Mouse (Mus musculus) myocyte (in vitro differentiated cells): ENCODE data around the gene Hes3.

Experiments
- E2F4 ChIP-seq: IDR thresholded peaks from one replicate; pipeline ENCODE4 v1.6.1; 2011; ENCODE audit warnings: mild to moderate bottlenecking, control low read depth, moderate library complexity; ENCODE audit not compliant: insufficient read depth
- MAX ChIP-seq: IDR thresholded peaks from one replicate; pipeline ENCODE4 v1.6.1; 2011; ENCODE audit warnings: low read depth, mild to moderate bottlenecking, control low read depth
- MYOG ChIP-seq, 3 experiments: IDR thresholded peaks; one replicate each; pipeline ENCODE4 v1.6.1; 2011; ENCODE audit warnings: control low read depth in 2 of 3, low read depth in 2 of 3, mild to moderate bottlenecking in 2 of 3; ENCODE audit not compliant: insufficient read length in 2 of 3, control insufficient read depth in 1 of 3, insufficient read depth in 1 of 3
- POLR2A ChIP-seq: IDR thresholded peaks from one replicate; pipeline ENCODE4 v1.6.1; 2011; ENCODE audit warnings: low read depth, mild to moderate bottlenecking, control low read depth, moderate library complexity; ENCODE audit not compliant: insufficient read length
- POLR2AphosphoS2 ChIP-seq: IDR thresholded peaks from one replicate; pipeline ENCODE4 v1.6.1; 2011; ENCODE audit warnings: low read depth, control low read depth; ENCODE audit not compliant: insufficient read length
- TCF12 ChIP-seq: IDR thresholded peaks from one replicate; pipeline ENCODE4 v1.6.1; 2011; ENCODE audit warnings: mild to moderate bottlenecking, control low read depth; ENCODE audit not compliant: poor library complexity, insufficient read depth, severe bottlenecking
- USF1 ChIP-seq: IDR thresholded peaks from one replicate; pipeline ENCODE4 v1.6.1; 2011; ENCODE audit warnings: low read depth, mild to moderate bottlenecking, control low read depth, moderate library complexity

DNA sequence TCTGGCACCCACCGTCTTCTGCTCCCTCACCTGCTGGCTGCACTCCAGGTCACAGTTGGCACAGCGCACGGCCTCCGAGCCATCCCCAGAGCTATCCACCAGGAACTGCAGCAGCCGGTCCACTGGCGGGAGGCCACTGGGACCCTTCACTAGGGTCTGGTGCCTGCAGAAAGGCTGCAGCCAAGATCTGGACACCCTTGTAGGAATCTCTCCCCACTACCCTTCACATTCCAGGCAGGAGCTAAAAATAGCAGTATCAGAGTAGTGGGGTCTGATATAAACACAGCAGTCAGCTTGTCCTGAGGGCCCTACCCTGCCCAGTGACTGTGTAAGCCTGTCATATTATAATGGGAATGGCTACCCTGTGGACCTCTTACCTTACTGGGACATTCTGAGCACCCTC is 26.2 kb upstream of the Hes3 start:
- TF ChIP-seq POLR2A: no peak
- no peak for TF ChIP-seq MAX
- TF ChIP-seq TCF12: no peak
- no peak for TF ChIP-seq MYOG (IDR thresholded peaks at IDR 0.05; ENCODE audit: control insufficient read depth in 1 of 3, insufficient read depth in 1 of 3, insufficient read length in 2 of 3, low read depth in 2 of 3)
- TF ChIP-seq USF1: no peak
- TF ChIP-seq E2F4: no peak
- no peak for TF ChIP-seq POLR2AphosphoS2
